ENCODE assay signal across 18 mouse cellular contexts in the genomic region with DNA sequence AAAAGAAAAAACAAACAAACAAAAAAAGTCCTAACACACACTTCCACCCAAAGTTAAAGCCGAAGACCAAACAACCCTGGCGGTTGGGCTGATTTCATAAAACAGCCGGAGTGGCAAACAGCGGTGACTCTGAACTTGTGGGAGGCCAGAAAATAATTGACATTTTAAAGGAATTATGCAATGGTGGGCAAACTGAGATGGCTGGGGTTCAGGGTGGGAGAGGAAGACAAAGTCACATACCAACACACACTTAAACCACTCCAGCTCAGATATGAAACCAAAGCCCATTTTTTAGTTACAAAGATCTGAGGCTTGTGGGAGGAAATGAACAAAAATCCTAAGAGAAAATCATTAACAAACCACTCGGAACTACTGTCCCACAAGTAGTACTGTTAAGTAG.
"Had no signal": no experiment of that assay in that cellular context is flagged by ENCODE, and none has a peak within 500 bp of the region (broad histone marks: within the 10 kb centered on the region; RNA-seq: fewer than 3 reads in every experiment).

No protein-coding gene starts in this region.

- DNase-seq: lung, adult 2 months; midbrain, embryonic 14.5 days; retina, postnatal 1 day; right cerebral cortex, adult 18-20 months; right cerebral cortex, postnatal 25 days; right cerebral cortex, postnatal 4 days; spleen, adult 18-20 months; thymus, adult 18-20 months; thymus, postnatal 14 days; thymus, postnatal 36 days had no signal

- H3K4me1 ChIP-seq: midbrain, embryonic 10.5 days; midbrain, embryonic 12.5 days; neural tube, embryonic 13.5 days; neural tube, embryonic 15.5 days had no signal

- H3K27ac ChIP-seq: liver, embryonic 12.5 days; liver, embryonic 14.5 days; midbrain, embryonic 10.5 days; midbrain, embryonic 12.5 days; neural tube, embryonic 13.5 days; neural tube, embryonic 15.5 days had no signal

- H3K9ac ChIP-seq: liver, embryonic 12.5 days; liver, embryonic 14.5 days; midbrain, embryonic 12.5 days; neural tube, embryonic 13.5 days; neural tube, embryonic 15.5 days had no signal

- ATAC-seq: liver, embryonic 12.5 days; midbrain, embryonic 16.5 days had no signal

- H3K9me3 ChIP-seq: liver, embryonic 12.5 days; midbrain, embryonic 10.5 days; midbrain, embryonic 12.5 days; neural tube, embryonic 13.5 days; neural tube, embryonic 15.5 days had no signal

- H3K36me3 ChIP-seq: liver, embryonic 12.5 days; midbrain, embryonic 10.5 days; midbrain, embryonic 12.5 days; neural tube, embryonic 13.5 days; neural tube, embryonic 15.5 days had no signal

- H3K4me2 ChIP-seq: liver, embryonic 12.5 days; midbrain, embryonic 12.5 days; neural tube, embryonic 13.5 days; neural tube, embryonic 15.5 days had no signal

- H3K27me3 ChIP-seq: liver, embryonic 12.5 days; midbrain, embryonic 12.5 days; neural tube, embryonic 13.5 days; neural tube, embryonic 15.5 days had no signal

- H3K4me3 ChIP-seq: liver, embryonic 12.5 days; midbrain, embryonic 10.5 days; midbrain, embryonic 12.5 days; myocyte; neural tube, embryonic 13.5 days; neural tube, embryonic 15.5 days had no signal
